Mouse (Mus musculus) urinary bladder, postnatal 14 days (tissue): ENCODE measurements around the gene Cyp2u1.

Experiments
- DNase-seq: peaks from one replicate; pipeline ENCODE4 v3.0.0; 2021; ENCODE audit warnings: low spot score

Cyp2u1 gene

DNA sequence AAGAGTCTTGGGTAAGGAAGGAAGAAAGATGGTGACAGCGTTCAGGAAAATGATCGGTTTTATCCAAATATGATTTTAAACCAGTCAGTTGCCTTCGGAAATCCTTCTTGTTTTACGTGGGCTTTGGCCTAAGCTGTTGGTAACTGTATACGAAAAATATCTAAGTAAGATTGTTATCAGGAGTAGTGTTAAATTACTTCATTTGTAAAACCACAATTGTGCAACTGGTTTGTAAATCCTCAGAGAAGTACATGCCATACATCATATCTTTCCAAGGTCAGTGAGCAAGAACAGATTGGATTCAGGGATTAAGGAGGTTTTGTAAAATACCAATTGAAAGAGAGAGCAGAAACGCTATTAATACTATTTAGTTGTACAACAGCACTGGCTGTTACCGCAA, 3.2 kb upstream of the Cyp2u1 start:
- DNase-seq, result no peak

DNA sequence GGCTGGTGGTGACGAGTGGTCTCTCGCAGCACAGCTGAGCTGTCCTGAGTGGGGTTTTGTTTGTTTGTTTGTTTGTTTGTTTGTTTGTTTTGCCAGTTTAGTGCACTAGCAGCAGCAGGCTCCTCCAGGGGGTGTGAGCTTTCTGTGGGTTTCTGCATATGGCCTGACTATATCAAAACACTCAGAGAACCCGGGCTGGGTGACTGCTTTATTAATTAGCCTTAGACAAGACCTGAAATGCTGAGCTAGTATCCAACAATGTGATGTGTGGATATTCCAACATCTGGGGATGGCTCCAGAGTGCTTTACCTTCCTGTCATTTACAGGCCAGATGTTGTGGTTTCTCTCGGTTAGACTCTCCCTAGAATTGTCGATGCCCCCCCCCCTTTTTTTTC, 290 bp upstream of the Cyp2u1 start:
- DNase-seq, result no peak

- DNase-seq, result no peak
These were observed 3.1 kb downstream of the Cyp2u1 start for GRCm38 (mm10) chr3:131299908-131300307.

GRCm38 (mm10) chr3:131299078-131299477, 3.9 kb downstream of the Cyp2u1 start:
- no peak for DNase-seq

DNA sequence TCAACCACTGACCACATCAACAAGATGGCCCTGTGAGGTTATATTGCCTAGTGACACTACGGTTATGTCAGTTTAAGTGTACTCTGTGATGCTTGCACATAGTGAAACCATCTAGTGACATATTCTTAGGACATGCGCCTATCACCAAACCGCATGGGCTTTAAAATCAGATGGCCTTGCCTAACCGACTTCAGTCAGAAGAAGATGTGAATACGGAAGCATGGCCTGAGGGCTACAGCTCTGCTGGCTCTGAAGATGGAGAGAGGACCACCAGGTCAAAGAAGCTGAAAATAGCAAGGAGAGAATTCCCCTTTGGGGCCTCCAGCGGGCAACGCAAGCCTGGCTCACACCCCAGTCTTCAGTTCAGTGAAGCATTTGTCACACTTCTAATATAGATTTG, 6.1 kb downstream of the Cyp2u1 start:
- no peak for DNase-seq

- no peak for DNase-seq
These were observed 7.4 kb downstream of the Cyp2u1 start for GRCm38 (mm10) chr3:131295513-131296200.

GRCm38 (mm10) chr3:131294503-131294902, 8.5 kb downstream of the Cyp2u1 start:
- no peak for DNase-seq

- DNase-seq, result no peak
These were observed 10.1 kb downstream of the Cyp2u1 start for GRCm38 (mm10) chr3:131292959-131293358.

- DNase-seq, result no peak
These were observed 10.7 kb downstream of the Cyp2u1 start for GRCm38 (mm10) chr3:131292349-131292748.

DNA sequence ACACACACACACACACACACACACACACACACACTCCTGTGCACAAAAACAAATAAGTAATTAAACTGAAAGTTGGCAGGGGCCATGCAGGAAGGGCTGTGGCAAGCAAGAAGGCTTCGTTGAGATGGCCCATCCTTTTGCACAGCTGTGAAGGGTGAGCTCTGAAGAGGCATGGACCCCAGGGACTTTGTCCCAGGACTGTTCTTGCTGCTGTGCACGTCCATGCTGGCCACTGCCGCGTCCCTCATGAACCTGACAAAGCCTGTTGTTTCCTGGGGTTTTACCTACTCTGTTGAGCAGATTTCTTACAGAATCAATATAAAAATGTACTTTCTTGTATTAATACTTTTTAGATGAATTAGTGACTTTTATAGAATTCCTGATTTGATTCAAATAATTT, 11.1 kb downstream of the Cyp2u1 start:
- DNase-seq, result no peak

DNA sequence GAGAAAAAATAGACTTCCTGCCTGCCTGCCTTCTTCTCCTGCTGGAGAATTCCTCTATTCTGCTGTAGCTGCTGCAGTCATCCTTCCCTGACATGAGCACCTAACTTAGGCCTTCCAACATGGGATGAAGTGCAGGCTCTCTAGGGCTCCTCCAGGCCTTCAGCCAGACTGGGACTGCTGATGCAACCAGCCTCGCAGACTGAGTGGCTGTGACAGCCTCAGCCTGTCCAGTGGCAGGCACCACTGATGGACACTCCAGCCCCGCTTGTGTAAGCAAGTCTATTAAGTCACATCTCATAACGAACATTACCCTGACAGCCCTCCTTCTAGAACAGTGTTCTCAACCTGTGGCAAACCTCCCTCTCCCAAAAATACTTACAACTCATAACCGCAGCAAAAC, 28.9 kb downstream of the Cyp2u1 start:
- DNase-seq, result no peak

- no peak for DNase-seq
These were observed 30.5 kb downstream of the Cyp2u1 start for GRCm38 (mm10) chr3:131272374-131273100.

- DNase-seq, result peak; percentile 87
These were observed 31.3 kb downstream of the Cyp2u1 start, which contains the start of gene Hadh for GRCm38 (mm10) chr3:131271559-131272373. Gene Hadh, minus strand, starts transcription at chr3:131272101.

GRCm38 (mm10) chr3:131271157-131271556, 31.9 kb downstream of the Cyp2u1 start:
- DNase-seq, result peak; percentile 52

- no peak for DNase-seq
These were observed 32.6 kb downstream of the Cyp2u1 start for GRCm38 (mm10) chr3:131270381-131270780.

GRCm38 (mm10) chr3:131266366-131267050, 36.5 kb downstream of the Cyp2u1 start:
- DNase-seq, result no peak

DNA sequence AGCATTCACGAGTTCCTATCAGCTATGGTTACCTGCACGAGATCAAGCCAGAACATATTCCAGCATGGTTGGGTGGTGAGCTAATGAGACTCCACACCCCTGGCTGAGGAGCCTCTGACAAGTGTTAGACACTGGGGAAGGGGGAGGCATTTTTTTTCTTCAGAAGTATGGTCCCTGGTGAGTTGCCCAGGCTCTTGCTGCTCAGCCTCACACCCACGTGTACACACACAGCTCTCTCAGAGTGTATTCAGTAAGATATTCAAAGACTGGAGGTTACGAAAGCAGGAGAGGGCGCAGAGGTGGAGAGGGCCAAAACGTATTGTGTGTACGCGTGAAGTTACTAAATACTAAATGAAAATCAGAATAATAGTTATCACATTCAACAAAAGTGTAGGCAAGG, 37.5 kb downstream of the Cyp2u1 start:
- no peak for DNase-seq

DNA sequence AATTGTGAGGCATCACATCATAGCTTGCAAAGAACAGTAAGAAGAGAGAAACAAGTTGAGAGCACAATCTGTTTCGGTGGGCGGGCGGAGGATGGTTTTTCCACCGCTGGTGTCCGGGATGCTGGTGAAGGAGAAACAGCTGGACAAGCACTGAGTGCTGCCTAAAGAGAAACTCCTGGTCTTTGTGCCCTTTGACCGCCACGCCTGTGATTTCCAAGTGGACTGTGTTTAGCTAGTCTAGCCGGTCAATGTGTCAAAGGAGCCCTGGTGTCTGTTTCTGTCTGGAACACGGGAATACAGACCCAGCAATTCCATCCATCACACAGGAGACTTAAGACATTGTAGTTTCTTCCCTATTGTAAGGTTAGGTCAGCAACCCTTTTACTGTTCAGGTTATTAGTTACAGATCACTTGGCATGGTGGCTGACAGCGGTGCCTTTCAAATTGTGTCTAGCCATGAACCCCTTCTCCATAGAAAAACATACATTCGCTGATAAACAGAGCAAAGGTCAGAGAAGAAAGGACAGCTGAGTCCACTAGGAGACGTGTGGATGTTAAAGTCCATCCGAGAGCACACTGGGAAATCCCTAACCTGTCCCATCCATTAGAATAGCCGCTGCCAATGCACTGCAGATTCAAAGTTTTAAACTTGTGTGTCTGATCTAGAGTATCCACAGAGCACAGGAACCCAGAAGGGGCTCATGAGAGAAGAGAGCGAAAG, 39.1 kb downstream of the Cyp2u1 start:
- no peak for DNase-seq

GRCm38 (mm10) chr3:131260418-131260817, 42.6 kb downstream of the Cyp2u1 start:
- no peak for DNase-seq

- DNase-seq, result no peak
These were observed 43.5 kb downstream of the Cyp2u1 start for GRCm38 (mm10) chr3:131259392-131259965.

GRCm38 (mm10) chr3:131258921-131259320, 44.1 kb downstream of the Cyp2u1 start:
- DNase-seq, result no peak
